Mouse (Mus musculus) heart, embryonic 14.5 days (tissue): ENCODE data around the gene Btbd1. TPM values are rescaled to one million over a fixed set of nuclear protein-coding genes. Genes with fewer than 3 reads are reported as not detected.

Experiments
- ATAC-seq: fragments of 200-750 bp; cut with Nextera tagmentation; 2 replicates; pipeline ENCODE4 v1.8.0; 2017; ENCODE audit warnings: low read depth, moderate TSS enrichment; ENCODE audit not compliant: insufficient number of reproducible peaks, insufficient read depth, low FRiP score
- H3K27ac ChIP-seq, 2 experiments: fragments of 200-500 bp in 1 of 2; fragments of 300-500 bp in 1 of 2; sonication (generic) in 1 of 2; replicated peaks in 1 of 2; 2 replicates each; pipeline ENCODE4 v1.5.1; 2012 to 2014; ENCODE audit warnings: low read depth in 2 of 2, low read length in 2 of 2, control low read depth in 1 of 2, mild to moderate bottlenecking in 1 of 2, mixed read lengths in 1 of 2; ENCODE audit not compliant: control insufficient read depth in 1 of 2, insufficient read depth in 1 of 2
- H3K27me3 ChIP-seq: fragments of 300-500 bp; sonication (generic); 2 replicates; pipeline ENCODE4 v1.6.1; 2014; ENCODE audit warnings: mild to moderate bottlenecking, low read length, control low read depth; ENCODE audit not compliant: control insufficient read depth, insufficient read depth
- H3K36me3 ChIP-seq: fragments of 300-500 bp; sonication (generic); 2 replicates; pipeline ENCODE4 v1.6.1; 2014; ENCODE audit warnings: mild to moderate bottlenecking, control low read depth, low read length, mixed read lengths; ENCODE audit not compliant: control insufficient read depth, insufficient read depth
- H3K4me1 ChIP-seq, 2 experiments: fragments of 200-500 bp in 1 of 2; fragments of 300-500 bp in 1 of 2; sonication (generic) in 1 of 2; 2 replicates each; pipeline ENCODE4 v1.6.1; 2012 to 2014; ENCODE audit warnings: low read length in 2 of 2, control low read depth in 1 of 2, mixed read lengths in 1 of 2; ENCODE audit not compliant: control insufficient read depth in 2 of 2, insufficient read depth in 2 of 2
- H3K4me2 ChIP-seq: fragments of 300-500 bp; sonication (generic); 2 replicates; pipeline ENCODE4 v1.6.1; 2014; ENCODE audit warnings: mild to moderate bottlenecking, low read length
- H3K4me3 ChIP-seq, 2 experiments: fragments of 200-500 bp in 1 of 2; fragments of 300-500 bp in 1 of 2; sonication (generic) in 1 of 2; 2 replicates each; pipeline ENCODE4 v1.5.1; 2012 to 2014; ENCODE audit warnings: low read length in 2 of 2, mild to moderate bottlenecking in 2 of 2, control low read depth in 1 of 2, low read depth in 1 of 2, moderate library complexity in 1 of 2; ENCODE audit not compliant: control insufficient read depth in 1 of 2, insufficient read depth in 1 of 2
- H3K9ac ChIP-seq: fragments of 300-500 bp; sonication (generic); 2 replicates; pipeline ENCODE4 v1.6.1; 2014; ENCODE audit warnings: mild to moderate bottlenecking, low read length
- H3K9me3 ChIP-seq: fragments of 300-500 bp; sonication (generic); 2 replicates; pipeline ENCODE4 v1.6.1; 2016; ENCODE audit warnings: low read length, control low read depth; ENCODE audit not compliant: control insufficient read depth
- WGBS: fragments of 180-500 bp; shearing (Covaris S2); extraction: QIAGEN DNeasy Blood & Tissue Kit; methylation state at CpG from one replicate; pipeline ENCODE4 v1.1.7; 2014; 5-methylcytosine and 5-hydroxymethylcytosine counted together
- polyA plus RNA-seq: library from polyadenylated mRNA; unstranded; fragments of >200 nt; fragmentation: Nextera tagmentation; extraction: Ambion mirVana; gene quantifications from 2 replicates; pipeline ENCODE4 v1.2.1, GENCODE M21; 2014

The Btbd1 gene
- polyA plus RNA-seq, 1 experiment from 2014 or later, result 130 TPM

- Histone ChIP-seq H3K36me3 (no peaks in the 10 kb centered on the region), H3K9ac (no peak overlapping the region), H3K4me2 (no peak overlapping the region), H3K9me3 (no peaks in the 10 kb centered on the region), H3K27ac (no peak overlapping the region), H3K4me3 (no peak overlapping the region), H3K27me3 (no peaks in the 10 kb centered on the region), H3K4me1 (peaks cover 0 to 8% of the 10 kb centered on the region in 2 experiments; a peak in 2 of 4 replicates)
- 46% methylated on average over 4 of the region's 4 CpGs for WGBS
- ATAC-seq, result no peak
Observed at GRCm38 (mm10) chr7:81744145-81744544, 85.1 kb downstream of the Btbd1 start.

Other genes with a start within 250 kb of the Btbd1 start
- 80.4 and 84.1 TPM in 2 replicates for gene Homer2, start 121.9 kb downstream of the Btbd1 start, polyA plus RNA-seq
- 75.8 and 86.9 TPM in 2 replicates for gene Ramac, start 66.5 kb downstream of the Btbd1 start, polyA plus RNA-seq
- 33.9 and 40.5 TPM in 2 replicates for gene 3110040N11Rik, start 40.0 kb downstream of the Btbd1 start, polyA plus RNA-seq
- not detected in 2 replicates for gene Gm10160, start 26.4 kb upstream of the Btbd1 start, polyA plus RNA-seq
- gene Tm6sf1, start 29.6 kb upstream of the Btbd1 start, polyA plus RNA-seq, result 33.7 and 34.4 TPM in 2 replicates
- 15.6 and 16.0 TPM in 2 replicates for gene Hdgfl3, start 105.0 kb upstream of the Btbd1 start, polyA plus RNA-seq
- 4.8 and 6.3 TPM in 2 replicates for gene Bnc1, start 162.9 kb upstream of the Btbd1 start, polyA plus RNA-seq